Mouse (Mus musculus) MEL (cell line): ENCODE results near the gene Tph1.

Experiments
- CTCF ChIP-seq, 3 experiments: IDR thresholded peaks in 2 of 3; conservative IDR thresholded peaks in 1 of 3; 2 replicates each; pipeline ENCODE4 v1.5.1; 2011 to 2012; ENCODE audit warnings: low read length in 3 of 3, low read depth in 2 of 3, mild to moderate bottlenecking in 2 of 3, improper control_type of control experiment in 1 of 3, inconsistent platforms in 1 of 3, mixed read lengths in 1 of 3, moderate library complexity in 1 of 3; ENCODE audit not compliant: control insufficient read depth in 1 of 3, insufficient read depth in 1 of 3, poor library complexity in 1 of 3, severe bottlenecking in 1 of 3
- HCFC1 ChIP-seq: IDR thresholded peaks from 2 replicates; pipeline ENCODE4 v1.6.1; 2012; ENCODE audit warnings: low read depth, mild to moderate bottlenecking, inconsistent platforms, low read length, improper control_type of control experiment, moderate library complexity
- POLR2A ChIP-seq, 2 experiments: IDR thresholded peaks; 2 replicates each; pipeline ENCODE4 v1.6.1; 2011 to 2012; ENCODE audit warnings: low read length in 2 of 2, mild to moderate bottlenecking in 2 of 2, control low read depth in 1 of 2, improper control_type of control experiment in 1 of 2, low read depth in 1 of 2, moderate library complexity in 1 of 2; ENCODE audit not compliant: control insufficient read depth in 1 of 2, insufficient read depth in 1 of 2, poor library complexity in 1 of 2
- TAL1 ChIP-seq: IDR thresholded peaks from 2 replicates; pipeline ENCODE4 v1.6.1; 2012; ENCODE audit warnings: mild to moderate bottlenecking, inconsistent platforms, low read length, moderate library complexity, mixed read lengths
- TCF12 ChIP-seq: IDR thresholded peaks from 2 replicates; pipeline ENCODE4 v1.6.1; 2014; ENCODE audit warnings: low read depth, mild to moderate bottlenecking, inconsistent platforms, low read length, improper control_type of control experiment, moderate library complexity

GRCm38 (mm10) chr7:46667256-46667655, 5.1 kb downstream of the Tph1 start:
- no peak for TF ChIP-seq CTCF (IDR thresholded peaks at IDR 0.05 in 2 of 3, conservative IDR thresholded peaks at IDR 0.05 in 1 of 3; ENCODE audit: control insufficient read depth in 1 of 3, insufficient read depth in 1 of 3, low read depth in 2 of 3, low read length in 3 of 3, poor library complexity in 1 of 3, severe bottlenecking in 1 of 3)
- TF ChIP-seq TCF12, result no peak
- TF ChIP-seq TAL1, result no peak
- no peak for TF ChIP-seq POLR2A (IDR thresholded peaks at IDR 0.05; ENCODE audit: control insufficient read depth in 1 of 2, insufficient read depth in 1 of 2, low read depth in 1 of 2, low read length in 2 of 2, poor library complexity in 1 of 2)
- no peak for TF ChIP-seq HCFC1
